Mouse (Mus musculus): ENCODE measurements around the gene Csf3. TPM values are rescaled to one million over a fixed set of nuclear protein-coding genes. Genes with fewer than 3 reads are reported as not detected.
"Not testable (repeated sequence)": the region's sequence is repeated elsewhere in the genome, so short reads cannot be mapped to it uniquely, and the experiment has no call there.

Gene Csf3
- total RNA-seq, 4 experiments from 2014 or later = not detected

DNA sequence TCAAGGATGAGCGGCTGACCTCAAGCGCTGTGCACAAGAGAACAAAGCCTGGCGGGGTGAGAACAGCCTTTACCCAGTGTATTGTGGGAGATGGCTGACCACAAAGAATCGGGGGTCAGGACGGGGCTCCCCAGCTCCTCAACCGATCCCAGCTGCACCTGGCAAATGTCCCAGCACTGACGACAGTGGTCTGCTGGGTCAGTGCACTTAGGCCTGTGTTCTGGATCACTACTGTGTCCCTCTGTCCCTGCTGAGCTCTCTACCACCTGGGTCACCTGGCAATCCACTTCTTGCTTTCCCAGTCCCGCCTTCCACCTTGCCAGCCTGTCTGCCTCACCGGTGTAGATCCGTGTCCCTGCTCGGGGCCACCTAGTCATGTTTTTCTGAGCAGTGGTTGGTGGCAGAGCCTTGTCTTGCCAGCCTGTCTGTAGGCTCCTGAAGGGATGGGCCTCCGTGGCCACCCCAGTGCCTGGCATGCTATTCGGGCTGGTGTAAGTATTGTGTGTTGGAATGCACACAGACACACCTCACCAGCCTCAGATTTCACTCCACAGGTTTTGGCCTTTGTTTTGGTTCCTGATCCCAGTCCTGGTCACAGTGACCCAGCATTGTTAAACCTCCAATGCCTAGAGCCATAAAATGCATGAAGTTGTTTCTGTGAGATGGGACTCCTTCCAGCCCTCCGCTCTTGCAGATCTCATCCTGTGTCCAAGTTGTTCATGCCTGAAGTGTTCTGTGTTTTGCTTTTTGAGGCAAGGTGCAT lies 4.4 kb upstream of the Csf3 start:
- DNase-seq (ENCODE audit: low spot score in 2 of 2) = no peak

- DNase-seq (ENCODE audit: low spot score in 2 of 2) = no peak
These were observed 3.8 kb upstream of the Csf3 start for GRCm38 (mm10) chr11:98697225-98697624.

- DNase-seq (ENCODE audit: low spot score in 2 of 2) = no peak
These were observed 2.0 kb upstream of the Csf3 start for GRCm38 (mm10) chr11:98698849-98699640.

DNA sequence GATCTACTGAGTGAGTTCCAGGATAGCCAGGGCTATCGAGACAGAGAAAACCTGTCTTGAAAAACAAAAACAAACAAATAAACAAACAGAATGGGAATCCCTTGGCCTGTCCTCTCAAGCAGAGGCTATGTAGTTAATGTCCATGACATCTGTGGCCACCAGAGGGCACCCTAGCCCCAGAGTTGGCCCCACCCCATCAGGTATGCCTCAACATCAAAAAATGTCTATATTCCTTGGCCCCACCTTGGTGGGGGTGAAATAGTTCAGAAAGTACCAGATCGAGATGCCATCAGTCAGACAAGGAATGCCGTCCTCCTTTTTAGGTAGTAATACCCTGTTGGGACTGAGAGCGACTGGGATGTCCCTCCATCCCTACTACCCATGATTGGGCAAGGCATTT lies 1.2 kb upstream of the Csf3 start:
- peak in 1 of 2 experiments; percentile 71 for DNase-seq (ENCODE audit: low spot score in 2 of 2)

GRCm38 (mm10) chr11:98702323-98702722 lies 1.3 kb downstream of the Csf3 start:
- DNase-seq (ENCODE audit: low spot score in 2 of 2) = no peak

DNA sequence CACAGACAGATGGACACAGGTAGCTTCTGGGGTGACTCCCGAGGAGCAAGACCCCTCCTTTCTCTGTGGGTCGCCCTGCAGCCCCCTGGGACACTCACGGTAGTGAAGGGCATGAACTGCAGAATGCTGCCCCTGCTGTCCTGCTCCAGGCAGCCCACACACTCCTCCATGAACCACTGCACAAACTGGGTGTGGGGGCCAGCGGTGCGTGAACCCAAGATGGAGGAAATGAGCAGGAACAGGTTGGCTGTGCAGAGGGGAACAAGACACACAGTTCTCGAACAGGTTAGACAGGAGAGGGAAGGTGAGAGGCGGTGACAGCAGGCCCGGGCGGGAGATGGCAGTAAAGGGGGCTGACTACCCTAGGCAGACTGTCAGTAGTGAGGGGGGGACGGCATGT lies 4.0 kb downstream of the Csf3 start:
- DNase-seq (ENCODE audit: low spot score in 2 of 2) = no peak

GRCm38 (mm10) chr11:98707401-98708281 lies 6.6 kb downstream of the Csf3 start:
- no peak for DNase-seq (ENCODE audit: low spot score in 2 of 2)

DNA sequence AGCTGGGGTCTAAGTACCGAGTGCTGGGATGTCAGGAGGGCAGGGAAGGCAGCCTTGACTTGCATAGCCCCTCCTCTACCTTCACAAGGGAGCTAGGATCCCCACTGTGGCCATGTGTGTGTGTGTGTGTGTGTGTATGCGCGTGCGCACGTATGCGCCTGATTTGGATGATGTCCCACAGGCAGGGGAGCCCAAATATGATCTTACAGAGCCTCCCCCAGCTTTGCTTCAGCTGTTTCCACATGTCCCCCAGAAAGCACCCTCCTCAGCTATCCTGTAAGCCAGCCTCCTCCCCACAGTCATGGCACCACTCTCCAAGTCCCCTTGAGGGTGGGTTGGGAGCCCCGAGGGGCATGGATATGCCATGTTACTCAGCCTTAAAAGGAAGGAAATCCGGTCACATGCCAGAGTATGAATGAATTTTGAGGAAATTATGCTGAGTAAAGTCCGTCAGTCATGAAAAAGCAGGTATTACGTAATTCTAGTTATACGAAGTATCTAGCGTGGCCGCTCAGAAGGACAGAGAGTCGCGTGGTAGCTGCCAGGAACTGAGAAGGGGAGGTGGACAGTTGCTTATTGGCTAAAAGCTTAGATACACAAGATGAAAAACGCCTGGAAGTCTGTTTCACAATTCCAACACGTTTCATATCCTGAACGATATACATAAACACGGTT lies 7.4 kb downstream of the Csf3 start:
- no peak for DNase-seq (ENCODE audit: low spot score in 2 of 2)

DNA sequence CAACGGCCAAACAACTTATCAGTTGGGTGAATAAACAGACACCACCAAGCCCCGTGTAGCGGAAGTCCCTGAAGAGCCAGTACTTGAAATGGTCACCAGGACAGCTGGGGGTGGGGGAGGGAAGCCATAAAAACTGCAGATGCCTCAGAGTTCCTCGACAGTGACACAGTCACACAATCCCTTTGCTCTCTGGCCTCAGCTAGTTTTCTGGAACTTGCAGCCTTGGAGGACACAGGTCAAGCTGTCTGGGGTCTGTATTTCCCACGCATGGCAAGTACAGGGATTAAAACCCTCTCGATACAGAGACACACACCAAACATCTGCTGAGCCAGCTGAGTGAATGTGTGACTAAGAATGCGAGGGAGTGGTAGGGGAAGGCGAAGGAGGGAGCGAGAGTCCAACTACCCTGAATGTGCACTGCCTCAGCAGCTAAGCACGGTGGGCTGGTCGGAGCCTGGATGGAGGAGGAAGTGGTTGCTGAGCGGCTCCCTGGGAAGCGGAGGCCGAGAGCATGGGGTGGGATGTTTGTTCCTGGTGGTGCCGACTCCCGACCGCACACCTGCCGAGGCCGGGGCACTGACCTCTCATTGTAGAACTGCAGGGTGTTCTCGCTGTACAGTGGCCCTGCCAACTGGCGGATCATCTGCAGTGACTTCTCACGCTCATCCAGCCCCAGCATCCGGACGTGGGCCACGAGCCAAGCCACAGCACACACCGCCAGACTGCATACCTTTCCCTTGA lies 8.1 kb downstream of the Csf3 start:
- peak in 1 of 2 experiments; percentile 43 for DNase-seq (ENCODE audit: low spot score in 2 of 2)

GRCm38 (mm10) chr11:98710416-98711045 lies 9.5 kb downstream of the Csf3 start:
- DNase-seq (ENCODE audit: low spot score in 2 of 2) = peak in 1 of 2 experiments; percentile 65

DNA sequence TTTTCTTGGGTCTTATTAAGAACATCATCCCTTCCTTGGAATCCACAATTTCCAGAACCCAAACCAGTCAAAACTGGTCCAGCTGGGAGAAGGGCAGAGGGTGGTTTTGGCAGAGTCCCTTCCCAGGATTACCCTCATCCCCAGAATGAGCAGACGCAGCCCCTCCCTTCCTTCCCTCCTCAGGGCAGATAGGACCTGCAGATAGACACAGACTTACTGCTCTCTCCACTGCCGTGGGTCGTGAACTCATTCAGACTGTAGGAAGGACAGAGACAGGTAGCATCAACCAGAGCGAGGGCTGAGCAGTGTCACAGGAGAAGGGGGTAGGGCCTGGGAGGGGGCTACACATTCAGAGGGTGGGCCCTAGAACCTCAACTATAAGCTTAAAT lies 10.0 kb downstream of the Csf3 start:
- no peak for DNase-seq (ENCODE audit: low spot score in 2 of 2)

- DNase-seq (ENCODE audit: low spot score in 2 of 2) = not testable (repeated sequence)
These were observed 10.9 kb downstream of the Csf3 start for GRCm38 (mm10) chr11:98712009-98712408.

DNA sequence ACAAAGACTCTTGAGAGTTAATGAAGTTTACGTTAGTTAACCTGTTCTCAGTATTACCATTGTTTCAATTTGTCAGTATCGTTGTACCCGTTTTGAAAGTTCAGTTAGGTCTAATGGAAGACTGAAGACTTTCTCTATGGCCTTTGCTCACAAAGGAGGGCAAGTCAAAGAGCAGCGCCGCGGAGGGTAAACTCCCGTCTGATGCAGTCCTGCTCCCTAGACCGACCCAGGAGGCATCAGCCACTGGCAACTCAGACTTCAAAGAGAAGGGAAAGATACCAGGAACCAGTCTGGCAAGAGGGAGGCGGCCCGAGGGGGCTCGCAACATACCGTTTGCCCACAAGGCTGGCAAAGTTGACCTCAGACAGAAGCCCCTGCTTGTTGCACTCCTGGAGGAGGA lies 12.6 kb downstream of the Csf3 start:
- no peak for DNase-seq (ENCODE audit: low spot score in 2 of 2)

DNA sequence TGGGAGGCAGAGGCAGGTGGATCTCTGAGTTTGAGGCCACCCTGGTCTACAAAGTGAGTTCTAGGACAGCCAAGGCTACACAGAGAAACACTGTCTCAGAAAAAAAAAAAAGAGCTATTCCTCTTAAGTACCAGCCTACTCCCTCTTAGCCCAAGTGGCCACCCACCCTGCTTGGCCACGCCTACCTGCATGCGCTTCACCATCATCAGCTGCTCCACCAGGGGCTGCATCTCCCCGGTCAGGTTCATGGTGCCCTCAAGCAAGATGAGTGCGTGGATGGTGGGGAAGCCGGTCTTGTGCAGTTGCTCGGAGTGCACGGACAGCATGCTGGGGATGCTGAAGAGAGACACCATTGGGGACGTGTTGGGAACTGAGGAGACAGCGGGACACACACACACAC lies 14.9 kb downstream of the Csf3 start:
- no peak for DNase-seq (ENCODE audit: low spot score in 2 of 2)

- peak; percentile 76 to 77 for DNase-seq (ENCODE audit: low spot score in 2 of 2)
These were observed 16.8 kb downstream of the Csf3 start for GRCm38 (mm10) chr11:98717904-98718303.

- no peak for DNase-seq (ENCODE audit: low spot score in 2 of 2)
These were observed 19.7 kb downstream of the Csf3 start for GRCm38 (mm10) chr11:98720756-98721155.

GRCm38 (mm10) chr11:98721458-98722226 lies 20.6 kb downstream of the Csf3 start:
- DNase-seq (ENCODE audit: low spot score in 2 of 2) = no peak

DNA sequence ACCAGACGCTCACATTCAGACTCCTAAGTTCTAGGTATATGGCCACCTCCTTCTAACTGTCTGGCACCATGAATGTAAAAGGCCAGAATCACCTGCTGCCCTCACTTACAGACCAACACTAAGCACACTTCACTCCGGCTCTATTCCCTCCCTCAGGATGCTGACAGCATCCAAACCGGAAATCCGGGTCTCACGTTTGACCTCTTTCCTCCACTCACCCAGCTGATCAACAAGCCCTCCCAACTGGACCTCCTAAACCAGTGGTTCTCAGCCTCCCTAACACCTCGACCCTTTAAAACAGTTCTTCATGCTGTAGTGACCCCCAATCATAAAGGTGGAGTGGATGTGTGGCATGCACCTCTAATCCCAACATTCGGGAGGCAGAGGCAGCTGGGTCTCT lies 22.0 kb downstream of the Csf3 start:
- DNase-seq (ENCODE audit: low spot score in 2 of 2) = no peak

GRCm38 (mm10) chr11:98725926-98726506 lies 25.0 kb downstream of the Csf3 start:
- no peak for DNase-seq (ENCODE audit: low spot score in 2 of 2)

Measured in left cerebral cortex, adult 8-10 months (tissue).